Mouse (Mus musculus): ENCODE measurements around the gene Steap2.
"Not testable (repeated sequence)": the region's sequence is repeated elsewhere in the genome, so short reads cannot be mapped to it uniquely, and the experiment has no call there.

Gene Steap2

DNA sequence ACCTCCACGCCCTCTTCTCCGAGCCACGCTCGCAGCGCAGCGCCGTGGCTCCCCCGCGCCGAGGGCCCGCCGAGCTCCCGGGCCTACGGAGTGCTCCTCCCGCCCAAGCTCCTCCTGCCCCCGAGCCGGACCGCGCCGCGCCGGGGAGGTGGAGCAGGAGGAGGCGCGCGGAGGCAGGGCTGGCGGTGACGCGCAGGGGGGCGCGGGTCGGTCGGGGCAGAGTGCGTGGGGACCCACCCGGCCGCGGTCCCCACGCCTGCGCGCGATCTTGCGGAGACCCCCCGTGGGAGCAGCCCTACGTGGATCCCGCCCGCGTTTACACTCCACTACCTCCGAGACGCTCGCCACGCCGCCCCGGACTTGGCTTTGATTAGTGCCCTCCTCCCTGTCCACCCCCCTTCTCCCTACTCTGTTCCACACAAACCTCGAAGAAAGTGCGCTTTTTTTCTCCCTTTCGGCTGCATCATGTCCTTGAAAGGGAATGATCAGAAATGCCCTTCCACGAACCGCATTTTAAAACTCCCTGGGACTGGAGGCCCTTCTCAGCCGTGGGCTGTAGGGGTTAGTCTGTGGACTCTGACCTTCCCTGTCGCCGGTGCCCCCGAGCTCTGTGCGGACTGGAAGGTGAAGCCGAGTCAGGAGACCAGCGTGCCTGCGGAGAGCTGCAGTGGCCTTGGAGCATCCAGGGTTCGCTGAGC lies at the start of gene Steap2:
Gene Steap2, minus strand, starts transcription at position 623 of the 698 bp plus-strand sequence.
- DNase-seq, result peak; percentile 64 to 74

- no peak for DNase-seq
Observed at GRCm38 (mm10) chr5:5734445-5734844, 40.1 kb upstream of the Steap2 start.

DNA sequence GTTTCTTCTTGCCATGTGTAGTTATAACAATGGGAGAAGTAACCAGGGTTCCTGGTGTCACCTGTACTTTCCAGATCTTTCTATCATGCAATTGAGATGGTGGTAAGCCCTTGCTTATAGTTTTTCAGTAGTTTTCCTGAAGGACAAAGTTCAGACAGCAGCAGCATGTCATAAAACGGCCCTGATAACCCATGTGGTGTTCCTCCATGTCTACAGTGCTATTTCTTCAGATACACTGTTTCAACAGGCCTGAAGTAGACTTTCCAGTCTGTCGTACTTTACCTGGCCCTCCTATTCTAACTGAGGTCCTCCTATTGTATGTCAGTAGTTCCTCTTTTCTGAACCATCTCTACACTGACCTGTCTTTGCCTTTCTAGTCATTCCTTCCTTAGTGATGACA lies 38.5 kb upstream of the Steap2 start:
- DNase-seq, result no peak

- no peak for DNase-seq
Observed at GRCm38 (mm10) chr5:5732208-5732607, 37.8 kb upstream of the Steap2 start.

GRCm38 (mm10) chr5:5729904-5730303 lies 35.5 kb upstream of the Steap2 start:
- DNase-seq, result no peak

GRCm38 (mm10) chr5:5722217-5722616 lies 27.8 kb upstream of the Steap2 start:
- no peak for DNase-seq

GRCm38 (mm10) chr5:5711032-5711431 lies 16.7 kb upstream of the Steap2 start:
- no peak for DNase-seq

GRCm38 (mm10) chr5:5707341-5708278 lies 13.2 kb upstream of the Steap2 start:
- no peak for DNase-seq

DNA sequence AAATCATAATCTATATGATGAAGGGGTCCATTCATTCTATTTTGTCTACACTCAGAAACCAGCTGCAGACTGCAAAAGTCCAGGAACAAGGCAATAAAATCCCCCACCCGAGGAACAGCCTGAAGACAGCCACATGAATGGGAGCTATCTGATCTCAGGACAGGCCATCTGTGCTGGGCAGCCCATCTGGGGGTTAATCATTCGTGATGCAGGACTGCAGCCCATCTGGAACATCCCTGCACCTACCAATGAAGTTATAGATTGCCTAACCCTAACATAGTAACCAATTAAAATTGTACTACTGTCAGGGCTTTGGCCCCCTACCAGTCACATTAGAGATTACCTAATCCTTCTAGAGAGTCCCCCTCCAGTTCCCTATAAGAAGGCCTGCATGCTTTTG lies 10.6 kb upstream of the Steap2 start:
- DNase-seq, result no peak

GRCm38 (mm10) chr5:5700386-5700785 lies 6.0 kb upstream of the Steap2 start:
- no peak for DNase-seq

DNA sequence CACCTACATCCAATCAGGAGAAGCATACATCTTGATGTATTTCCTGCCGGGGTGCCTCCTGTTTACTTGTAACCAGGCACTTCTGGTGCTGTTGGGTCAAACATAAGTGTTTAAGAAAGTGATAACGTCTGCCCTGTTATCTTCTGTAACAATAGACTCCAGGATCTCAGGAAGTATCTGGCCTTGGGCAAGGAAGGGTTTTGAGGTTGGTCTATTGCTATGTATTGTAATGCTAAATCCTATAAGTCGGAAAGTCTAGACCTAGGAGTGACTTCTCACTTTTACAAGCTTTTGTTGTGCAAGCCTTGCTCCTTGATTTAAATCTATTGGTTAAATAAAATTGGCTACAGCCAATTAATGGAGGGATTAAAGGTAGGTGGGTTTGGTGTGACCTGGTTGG lies 4.5 kb upstream of the Steap2 start:
- no peak for DNase-seq

GRCm38 (mm10) chr5:5695401-5695942 lies 1.1 kb upstream of the Steap2 start:
- no peak for DNase-seq

DNA sequence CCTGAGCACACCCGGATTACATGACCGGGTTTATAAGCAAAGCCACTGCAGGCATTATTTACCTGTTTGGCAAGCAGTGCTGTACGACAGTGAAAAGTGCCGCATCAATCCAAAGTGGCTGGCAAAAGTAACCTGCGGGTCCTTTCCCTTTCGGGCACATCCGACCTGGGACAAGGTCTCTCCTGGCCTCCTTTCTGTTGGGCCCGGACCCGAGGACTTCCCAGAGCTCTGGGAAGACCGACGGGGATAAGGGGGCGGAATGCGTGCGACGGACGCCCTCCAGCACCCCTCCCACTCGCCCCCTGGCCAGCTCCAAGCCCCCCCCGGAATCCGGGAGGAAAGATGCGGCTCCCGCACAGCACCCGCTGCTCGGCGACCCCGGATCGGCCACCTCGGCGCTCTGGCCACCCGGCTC lies 830 bp downstream of the Steap2 start:
- peak; percentile 38 to 48 for DNase-seq

DNA sequence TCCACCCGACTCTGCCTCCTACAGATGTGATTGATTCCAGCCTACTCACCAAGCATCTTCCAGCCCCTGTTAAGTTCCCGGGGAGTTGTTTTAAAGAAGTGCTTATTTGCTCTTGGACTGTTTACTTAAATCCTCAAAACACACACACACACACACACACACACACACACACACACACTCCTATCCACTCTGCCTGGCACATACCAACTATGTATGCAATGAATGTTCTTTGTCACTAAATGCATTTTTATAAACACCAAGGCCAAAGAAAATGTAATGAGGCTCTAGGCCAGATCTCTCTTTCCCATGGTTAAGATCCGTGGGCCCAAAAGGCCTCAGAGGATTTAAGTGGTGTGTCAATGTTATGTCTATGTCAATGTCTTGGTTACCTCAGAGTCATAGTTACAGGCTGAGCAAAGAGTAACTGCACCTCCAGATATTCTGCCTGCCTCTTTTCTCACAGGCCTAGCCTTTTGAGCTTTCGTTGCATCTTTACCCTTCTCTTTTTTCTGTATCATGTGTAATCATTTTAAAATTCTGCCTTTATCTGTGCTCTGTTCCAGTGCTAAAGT lies 2.1 kb downstream of the Steap2 start:
- no peak for DNase-seq

GRCm38 (mm10) chr5:5688945-5689540 lies 5.3 kb downstream of the Steap2 start:
- DNase-seq, result no peak

DNA sequence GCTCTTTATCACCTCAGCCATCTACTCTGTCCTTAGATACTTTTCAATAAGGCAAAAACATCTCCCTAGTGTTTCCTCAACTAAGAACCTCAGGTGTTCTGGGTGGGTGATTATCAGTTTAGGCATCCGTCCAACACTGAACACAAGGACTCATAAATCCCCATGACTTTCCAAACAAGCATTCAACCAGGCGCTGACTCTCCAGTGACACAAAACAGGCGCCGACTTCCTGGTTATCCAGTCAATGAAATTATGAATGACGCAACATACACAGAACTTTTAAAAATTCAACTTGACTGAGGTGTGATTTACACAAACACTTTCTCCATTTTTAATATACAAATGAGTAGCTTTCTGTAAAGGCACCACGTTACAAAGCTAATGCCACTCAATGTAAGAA lies 6.2 kb downstream of the Steap2 start:
- no peak for DNase-seq

GRCm38 (mm10) chr5:5686973-5687372 lies 7.4 kb downstream of the Steap2 start:
- DNase-seq, result no peak

DNA sequence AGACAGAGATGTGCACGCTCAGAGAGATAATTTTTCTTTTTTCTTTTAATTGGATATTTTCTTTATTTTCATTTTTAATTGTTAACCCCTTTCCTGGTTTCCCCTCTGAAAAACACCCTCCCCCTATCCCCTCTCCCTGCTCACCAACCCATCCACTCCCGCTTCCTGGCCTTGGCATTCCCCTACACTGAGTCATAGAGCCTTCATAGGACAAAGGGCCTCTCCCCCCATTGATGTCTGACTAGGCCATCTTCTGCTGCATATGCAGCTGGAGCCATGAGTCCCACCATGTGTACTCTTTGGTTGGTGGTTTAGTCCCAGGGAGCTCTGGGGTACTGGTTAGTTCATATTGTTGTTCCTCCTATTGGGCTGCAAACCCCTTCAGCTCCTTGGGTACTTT lies 9.4 kb downstream of the Steap2 start:
- DNase-seq, result not testable (repeated sequence)

DNA sequence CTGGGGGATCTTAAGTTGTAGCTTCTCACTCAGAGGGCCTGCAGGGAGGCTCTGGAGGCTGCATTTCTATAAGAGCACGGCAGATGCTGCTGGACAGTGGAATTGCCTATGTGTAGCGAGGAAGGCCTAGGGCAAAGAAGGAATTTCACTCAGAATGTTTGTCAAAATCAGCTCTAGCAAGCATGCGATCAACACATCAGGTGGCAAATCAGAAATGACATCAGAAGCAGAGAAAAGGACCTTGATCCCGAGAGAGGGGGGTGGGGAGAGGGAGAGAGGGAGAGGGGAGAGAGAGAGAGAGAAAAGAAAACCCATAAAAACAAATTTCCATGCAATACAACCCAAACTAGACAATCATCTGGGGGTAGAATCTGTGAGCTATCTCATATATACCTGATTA lies 11.1 kb downstream of the Steap2 start:
- DNase-seq, result no peak

DNA sequence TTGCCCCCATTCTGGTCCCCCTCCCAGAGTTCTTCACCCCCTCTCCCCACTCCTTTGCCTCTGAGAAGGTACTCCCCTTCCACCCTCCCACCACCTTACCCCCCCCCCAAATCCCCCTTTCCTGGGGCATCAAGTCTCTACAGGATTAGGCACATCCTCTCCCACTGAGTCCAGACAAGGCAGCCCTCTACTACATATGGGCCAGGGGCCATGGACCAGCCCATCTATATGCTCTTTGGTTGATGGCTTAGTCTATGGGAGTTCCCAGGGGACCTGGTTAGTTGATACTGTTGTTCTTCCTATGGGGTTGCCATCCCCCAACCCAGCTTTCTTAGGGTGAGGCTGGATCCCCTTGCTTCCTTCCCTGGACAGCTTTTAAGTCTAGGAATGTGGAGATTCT lies 14.9 kb downstream of the Steap2 start:
- DNase-seq, result no peak

DNA sequence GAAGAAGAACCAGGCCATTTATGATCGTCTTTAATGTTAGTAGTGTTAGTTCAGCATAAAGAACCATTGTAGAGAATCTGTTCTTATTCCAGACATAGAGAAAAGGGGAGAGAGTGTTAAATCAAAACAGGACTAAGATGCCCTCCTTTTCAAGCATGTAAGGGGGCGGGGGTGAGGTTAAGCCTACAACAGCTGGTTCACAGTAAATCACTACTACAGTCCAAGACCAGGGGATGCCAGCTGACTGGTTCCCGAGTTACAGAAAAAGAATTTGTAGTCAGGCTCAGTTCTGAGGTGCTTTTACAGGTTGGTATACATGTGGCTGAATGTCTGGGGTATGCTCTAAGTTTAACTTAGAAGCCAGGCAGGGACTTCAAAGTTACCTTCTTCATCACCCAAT lies 18.3 kb downstream of the Steap2 start:
- DNase-seq, result no peak

DNA sequence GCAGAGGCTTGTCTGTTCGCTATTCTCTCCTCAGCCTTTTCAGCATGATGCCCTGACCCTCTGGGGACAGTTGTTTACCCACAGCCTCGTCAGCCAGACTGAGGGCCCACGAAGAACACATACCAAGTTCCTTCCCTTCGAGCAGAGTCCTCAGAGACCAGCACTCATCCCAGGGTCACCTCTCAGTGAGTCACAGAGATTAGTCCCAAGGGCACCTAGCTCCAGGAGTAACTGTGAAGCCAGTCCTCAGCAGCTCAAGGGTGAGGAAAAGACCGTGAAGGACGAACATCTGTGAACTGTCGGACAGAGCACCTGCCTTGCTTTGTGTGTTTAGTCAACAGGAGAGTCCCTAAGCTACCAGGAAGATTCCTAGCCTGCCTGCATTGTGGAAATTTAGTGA lies 25.5 kb downstream of the Steap2 start:
- no peak for DNase-seq

- no peak for DNase-seq
Observed at GRCm38 (mm10) chr5:5664371-5664926, 29.9 kb downstream of the Steap2 start.

Measured in cerebellum, postnatal 25 days (tissue).